Mouse (Mus musculus) cerebellum, adult 8-10 months (tissue): ENCODE measurements around the gene Rasgef1a.
A peak's percentile ranks its signal among the peaks of the same experiment; 100 is the strongest.

ENCODE experiments used
- DNase-seq: peaks from one replicate; pipeline ENCODE4 v3.0.0; 2022

Gene Rasgef1a

GRCm38 (mm10) chr6:118031467-118031866, 20.2 kb downstream of the Rasgef1a start:
- no peak for DNase-seq

GRCm38 (mm10) chr6:118035639-118036038, 24.4 kb downstream of the Rasgef1a start:
- no peak for DNase-seq

DNA sequence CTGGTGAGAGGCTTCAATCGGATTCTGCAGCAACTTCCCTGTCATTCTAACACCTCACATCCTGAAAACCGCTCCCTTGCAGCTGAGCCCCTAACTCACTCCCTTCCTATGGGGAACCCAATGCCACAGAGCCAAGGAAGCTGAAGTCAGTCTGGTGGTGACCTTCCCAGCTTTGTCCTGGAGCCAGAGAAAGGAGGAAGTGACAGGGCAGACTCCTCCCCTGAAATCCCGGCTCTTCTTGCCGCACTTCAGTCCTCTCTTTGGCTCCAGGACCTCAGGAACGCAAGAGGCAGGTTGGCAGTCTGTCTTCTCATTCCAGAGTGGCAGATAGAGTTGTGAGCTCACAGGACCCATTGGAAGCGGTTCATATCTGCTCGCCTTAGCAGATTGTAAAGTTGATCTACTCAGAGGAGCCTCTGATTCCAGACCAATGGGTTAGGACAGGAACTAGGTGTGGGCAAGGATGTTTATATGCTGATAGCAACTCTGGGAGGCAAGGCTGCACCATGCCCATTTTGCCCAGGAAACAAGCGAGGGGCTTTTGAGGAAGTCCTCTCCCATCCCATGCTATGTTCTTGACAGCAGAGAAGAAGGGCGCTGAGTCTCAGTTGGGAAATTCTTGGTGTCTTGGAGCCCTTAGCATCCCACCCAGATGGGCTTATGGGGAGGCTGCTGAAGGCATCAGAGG, 25.0 kb downstream of the Rasgef1a start:
- DNase-seq = no peak

DNA sequence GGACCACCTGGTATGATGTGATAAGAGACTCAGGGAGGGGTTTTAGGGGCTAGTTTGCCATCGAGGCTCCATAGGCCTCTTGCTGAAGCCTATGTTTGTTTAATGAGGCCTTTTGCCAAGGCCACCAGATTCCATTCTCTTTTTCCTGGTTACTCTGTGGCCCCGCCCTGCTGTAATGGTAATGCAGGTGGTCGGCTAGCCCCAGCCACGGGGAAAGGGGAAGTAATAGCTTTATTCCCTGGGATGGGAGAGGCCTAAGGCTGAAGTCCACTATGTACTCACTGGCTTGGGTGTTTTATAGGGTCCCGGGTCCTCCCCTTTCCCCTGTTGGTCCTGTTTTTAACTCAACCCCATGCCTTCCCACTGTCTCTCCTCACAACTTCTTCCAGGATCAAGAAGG, 25.6 kb downstream of the Rasgef1a start:
- DNase-seq = no peak

DNA sequence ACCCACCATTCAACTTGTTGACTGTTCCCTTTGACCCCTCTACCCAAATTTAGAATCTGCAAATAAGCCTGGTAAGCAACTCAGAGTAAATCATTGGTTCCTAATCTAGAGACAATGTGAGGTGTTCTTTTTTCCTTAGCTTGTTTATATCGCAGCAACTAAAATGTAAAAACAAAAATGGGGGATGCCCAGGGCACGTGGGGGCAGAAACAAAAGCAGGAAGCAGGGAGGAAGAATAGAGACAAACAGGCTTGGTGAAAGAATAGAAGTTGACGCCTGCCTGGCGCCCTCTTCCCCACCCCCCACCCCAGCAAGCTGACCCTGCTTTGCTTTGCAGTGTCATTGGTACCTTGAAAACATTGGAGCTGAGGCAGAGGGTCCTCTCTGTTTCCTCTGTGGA, 33.9 kb downstream of the Rasgef1a start:
- no peak for DNase-seq

DNA sequence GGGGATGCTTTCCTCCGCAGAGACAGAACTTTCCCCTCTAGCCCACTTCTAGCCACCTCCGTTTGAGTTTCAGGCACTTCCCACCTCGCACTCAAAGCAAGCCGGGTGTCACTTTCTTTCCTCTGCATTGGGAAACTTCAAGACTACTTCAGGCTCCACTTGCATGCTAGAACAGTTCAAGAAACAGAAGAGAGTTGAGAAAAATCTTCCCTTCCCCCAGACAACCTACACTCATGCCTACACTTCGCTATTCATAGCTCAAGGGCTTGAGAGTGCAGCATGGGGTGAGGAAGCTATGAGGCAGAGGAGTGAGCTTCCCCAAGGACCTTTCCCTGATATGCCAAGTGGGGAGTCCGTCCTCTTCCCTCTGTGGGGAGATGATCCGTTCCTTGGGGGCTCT, 34.7 kb downstream of the Rasgef1a start:
- DNase-seq = no peak

GRCm38 (mm10) chr6:118046511-118046910, 35.3 kb downstream of the Rasgef1a start:
- no peak for DNase-seq

- no peak for DNase-seq
These were observed 35.7 kb downstream of the Rasgef1a start for GRCm38 (mm10) chr6:118046924-118047323.

DNA sequence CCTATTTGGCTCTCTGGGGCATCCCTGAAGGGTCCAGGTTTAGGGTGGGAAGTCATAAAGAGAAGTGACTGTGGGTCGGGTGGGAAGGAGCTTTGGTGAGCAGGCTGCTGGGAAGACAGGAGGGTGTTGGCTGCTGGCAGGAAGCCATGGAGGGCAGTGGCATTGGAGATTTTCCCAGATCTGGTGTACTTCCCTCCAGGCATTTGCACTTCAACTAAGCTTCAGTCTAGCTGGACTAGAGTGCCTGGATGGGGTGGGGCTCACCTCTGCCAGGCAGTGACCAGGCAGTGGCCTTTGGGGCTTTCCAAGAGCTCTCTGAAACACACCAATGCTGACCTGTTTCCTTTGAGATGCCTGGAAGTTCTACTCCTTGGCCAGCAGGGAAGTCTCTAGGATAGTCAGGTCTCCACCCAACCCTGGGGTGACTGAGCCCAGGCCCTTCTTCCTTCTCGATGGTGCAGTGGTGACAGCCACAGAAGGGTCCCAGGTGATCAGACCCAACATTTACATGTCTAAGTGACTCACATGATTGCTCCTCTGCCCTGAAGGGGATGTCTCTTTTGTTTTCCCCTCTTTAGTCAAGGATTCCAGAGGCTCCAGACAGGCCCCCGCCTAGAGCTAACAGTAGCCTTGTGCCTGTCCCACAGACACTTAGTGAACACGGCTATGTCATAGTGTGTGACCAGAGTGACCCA, 36.7 kb downstream of the Rasgef1a start:
- peak; percentile 50 for DNase-seq

- no peak for DNase-seq
These were observed 38.5 kb downstream of the Rasgef1a start for GRCm38 (mm10) chr6:118049776-118050175.

DNA sequence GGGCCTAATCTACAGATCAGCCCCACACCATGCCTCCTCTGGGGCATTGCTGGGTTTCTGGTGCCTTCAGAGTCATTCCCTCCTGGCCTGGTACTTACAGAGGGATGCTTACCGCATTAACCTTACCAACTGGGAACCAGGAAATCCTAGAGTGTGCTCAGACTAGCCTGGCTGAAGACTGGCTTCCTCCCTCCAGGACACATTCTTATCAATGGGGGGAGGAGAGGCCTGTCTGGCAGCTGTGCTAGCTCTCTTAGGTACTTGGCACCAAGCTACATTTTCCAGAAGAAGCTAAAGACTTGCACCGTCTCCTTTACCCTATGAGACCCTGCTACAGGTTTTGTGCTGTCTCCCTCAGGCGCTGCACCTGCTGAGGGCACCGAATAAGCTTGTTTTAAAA, 40.2 kb downstream of the Rasgef1a start:
- DNase-seq = no peak

- no peak for DNase-seq
These were observed 44.0 kb downstream of the Rasgef1a start for GRCm38 (mm10) chr6:118055209-118055608.

GRCm38 (mm10) chr6:118061266-118061665, 50.0 kb downstream of the Rasgef1a start:
- no peak for DNase-seq

DNA sequence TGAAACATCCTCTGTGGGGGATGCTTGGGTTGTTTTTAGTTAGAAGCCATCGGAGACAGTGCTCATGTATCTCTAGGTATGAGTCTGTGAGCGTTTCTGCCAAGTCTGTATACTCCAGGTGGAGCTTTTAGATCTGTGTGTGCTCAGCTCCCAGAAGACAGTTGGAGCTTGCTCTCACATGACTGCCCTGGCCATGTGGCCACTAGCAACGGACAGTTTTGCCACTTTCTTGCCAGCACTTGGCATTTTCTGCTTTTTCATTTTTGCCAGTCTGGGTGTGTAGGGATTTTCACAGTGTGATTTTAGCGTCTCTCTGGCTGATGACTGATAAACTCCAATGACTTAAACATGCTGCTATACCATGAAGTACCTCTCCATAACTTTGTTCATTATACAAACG, 52.0 kb downstream of the Rasgef1a start:
- no peak for DNase-seq

DNA sequence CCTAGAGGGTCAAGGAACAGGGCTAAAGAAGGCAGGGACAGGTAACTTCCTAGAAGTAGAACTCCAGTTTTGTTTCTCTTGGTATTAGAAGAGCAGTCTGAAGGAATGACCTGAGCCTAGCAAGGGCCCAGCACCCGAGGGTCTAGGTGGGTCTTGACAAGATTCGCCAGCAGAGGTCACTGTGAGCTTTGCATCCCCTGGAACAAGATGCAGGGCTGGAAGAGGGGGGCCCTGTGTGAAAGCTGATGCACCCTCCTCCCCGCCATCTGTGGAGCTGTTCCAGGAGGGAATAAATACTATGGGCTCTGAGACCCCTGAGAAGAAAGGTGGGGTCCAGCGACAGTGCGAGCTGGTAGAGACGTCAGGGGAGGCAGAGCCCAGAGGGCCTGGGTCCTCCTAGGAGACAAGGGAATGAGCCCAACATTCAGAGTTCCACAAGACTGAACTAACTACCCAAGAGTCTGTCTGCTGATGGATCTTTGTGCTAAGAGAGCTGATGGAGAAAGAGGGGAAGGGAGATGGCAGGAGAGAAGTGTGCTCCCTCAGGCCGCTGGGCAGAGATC, 53.8 kb downstream of the Rasgef1a start:
- DNase-seq = peak; percentile 79

DNA sequence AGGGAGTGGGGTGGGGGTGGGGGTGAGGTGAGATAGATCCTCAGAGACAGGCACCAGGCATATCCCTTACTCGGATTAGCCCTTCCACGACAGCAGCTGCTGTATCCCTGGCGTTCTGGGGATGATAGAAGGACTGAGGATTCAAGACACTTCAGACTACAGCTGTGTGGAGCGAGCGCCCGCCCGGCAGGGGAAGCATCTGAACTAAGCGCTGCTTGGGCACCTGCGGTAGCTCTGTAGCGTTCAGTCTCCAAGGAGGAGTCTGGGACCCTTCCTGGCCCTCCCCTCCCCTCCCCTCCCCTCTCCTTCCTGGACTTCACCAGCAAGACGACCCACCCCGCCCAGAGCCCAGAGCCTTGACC, 54.6 kb downstream of the Rasgef1a start:
- DNase-seq = no peak

DNA sequence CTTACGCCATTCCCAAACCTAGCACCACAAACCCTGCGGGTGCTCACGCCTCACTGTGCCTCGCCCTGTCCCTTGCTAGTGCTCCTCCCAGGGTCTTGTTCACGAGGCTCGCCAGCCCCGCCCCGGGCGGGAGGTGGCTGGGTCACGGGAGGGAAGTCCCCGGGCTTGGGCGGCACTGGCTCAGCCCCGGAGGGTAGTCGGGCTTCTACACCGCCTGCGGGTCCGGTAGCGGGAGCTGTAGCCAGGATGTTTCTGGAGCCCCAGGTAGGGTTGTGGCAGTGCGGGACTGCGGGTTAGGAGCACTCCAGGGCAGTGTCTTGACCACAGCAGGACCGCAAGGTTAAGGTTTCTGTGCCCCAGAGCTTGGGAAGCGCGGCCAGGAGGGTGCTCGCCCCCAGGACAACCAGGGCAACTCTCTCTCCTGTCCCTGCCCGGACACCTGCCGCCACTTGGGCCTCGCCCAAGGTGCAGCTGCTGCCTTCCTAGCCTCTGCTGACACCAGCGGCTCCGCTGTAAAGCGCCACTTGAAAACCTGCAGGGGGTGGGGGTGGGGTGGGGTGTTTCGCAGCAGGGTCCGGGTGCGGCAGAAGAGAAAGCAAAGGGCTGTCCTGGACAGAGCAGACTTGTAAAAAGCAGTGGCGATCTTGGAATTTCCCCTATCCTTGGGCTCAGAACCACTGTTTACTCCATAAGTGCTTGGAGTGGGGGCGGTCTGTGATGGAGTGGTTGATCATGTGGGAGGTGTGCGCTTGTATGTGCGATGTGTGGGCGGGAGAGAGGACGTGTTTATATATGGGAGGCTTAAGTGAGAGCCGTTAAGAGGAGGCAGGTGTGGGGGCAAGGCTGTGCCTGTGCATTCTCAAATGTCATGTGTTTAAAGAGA, 55.2 kb downstream of the Rasgef1a start:
- peak; percentile 70 for DNase-seq

- DNase-seq = no peak
These were observed 56.5 kb downstream of the Rasgef1a start for GRCm38 (mm10) chr6:118067720-118068119.

GRCm38 (mm10) chr6:118070321-118071012, 59.2 kb downstream of the Rasgef1a start:
- peak; percentile 75 for DNase-seq

GRCm38 (mm10) chr6:118071013-118071350, 59.7 kb downstream of the Rasgef1a start:
- no peak for DNase-seq

- DNase-seq = no peak
These were observed 60.2 kb downstream of the Rasgef1a start for GRCm38 (mm10) chr6:118071416-118071815.

DNA sequence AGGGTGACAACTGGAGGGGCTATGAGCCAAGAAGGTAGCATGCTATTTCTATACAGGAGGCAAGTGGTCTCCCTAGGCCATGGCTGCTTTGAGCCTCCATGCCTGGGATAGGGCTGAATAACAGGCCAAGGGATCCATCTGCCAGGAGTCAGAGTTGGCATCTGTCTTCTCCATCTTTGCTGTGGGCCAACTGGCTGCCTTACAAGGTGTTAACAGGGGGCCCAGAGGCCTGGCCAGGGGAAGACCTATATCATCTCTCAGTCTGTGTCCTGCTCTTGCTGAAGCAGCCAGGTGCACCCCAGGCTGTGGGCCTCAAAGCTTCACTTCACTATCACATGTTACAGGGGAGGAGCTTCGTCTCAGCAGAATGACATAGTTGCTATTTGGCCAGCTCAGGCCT, 60.9 kb downstream of the Rasgef1a start:
- DNase-seq = peak; percentile 84

- no peak for DNase-seq
These were observed 62.9 kb downstream of the Rasgef1a start for GRCm38 (mm10) chr6:118074151-118074550.
